Mouse (Mus musculus): ENCODE measurements at regions not wholly inside any gene's neighbourhood (a gene's known extent, or its start where the extent isn't known, plus 50 kb on each side); places are given as distances from the start of the nearest gene placed in this dataset.

- H3K9ac ChIP-seq (ENCODE audit: low read depth, low read length), result no peak overlapping the region
- no peaks in the 10 kb centered on the region for H3K4me1 ChIP-seq (ENCODE audit: control insufficient read depth, insufficient read depth, low read length)
- no peak for TF ChIP-seq POLR2A (IDR thresholded peaks at IDR 0.05; ENCODE audit: extremely low read depth, insufficient read depth, low read length)
- TF ChIP-seq CTCF (IDR thresholded peaks at IDR 0.05; ENCODE audit: low read depth, low read length), result no peak
- H3K27me3 ChIP-seq (ENCODE audit: control insufficient read depth, insufficient read depth, low read length), result no peaks in the 10 kb centered on the region
- no peaks in the 10 kb centered on the region for H3K36me3 ChIP-seq (ENCODE audit: control insufficient read depth, insufficient read depth, low read length)
- WGBS, result 75% methylated on average over 6 of the region's 6 CpGs
- no peak overlapping the region for H3K4me3 ChIP-seq (ENCODE audit: insufficient read depth, low read depth, low read length)
- DNase-seq (ENCODE audit: extremely low read depth, low read depth, low spot score), result no peak
- no peaks in the 10 kb centered on the region for H3K79me2 ChIP-seq (ENCODE audit: control insufficient read depth, insufficient read depth, low read length)
- no peak overlapping the region for H3K27ac ChIP-seq (replicated peaks; ENCODE audit: insufficient read depth, low read depth, low read length)
Observed at GRCm38 (mm10) chr4:152729421-152729820, 251.8 kb upstream of the Kcnab2 start.

- H3K79me2 ChIP-seq (ENCODE audit: control insufficient read depth, insufficient read depth, low read length), result no peaks in the 10 kb centered on the region
- no peak overlapping the region for H3K9ac ChIP-seq (ENCODE audit: low read depth, low read length)
- 66% methylated on average over 5 of the region's 5 CpGs for WGBS
- no peak overlapping the region for H3K27ac ChIP-seq (replicated peaks; ENCODE audit: insufficient read depth, low read depth, low read length)
- DNase-seq (ENCODE audit: extremely low read depth, low read depth, low spot score), result no peak
- H3K4me3 ChIP-seq (ENCODE audit: insufficient read depth, low read depth, low read length), result no peak overlapping the region
- TF ChIP-seq CTCF (IDR thresholded peaks at IDR 0.05; ENCODE audit: low read depth, low read length) (no peak), POLR2A (IDR thresholded peaks at IDR 0.05; ENCODE audit: extremely low read depth, insufficient read depth, low read length) (no peak)
- H3K4me1 ChIP-seq (ENCODE audit: control insufficient read depth, insufficient read depth, low read length), result no peaks in the 10 kb centered on the region
- no peaks in the 10 kb centered on the region for H3K27me3 ChIP-seq (ENCODE audit: control insufficient read depth, insufficient read depth, low read length)
- no peaks in the 10 kb centered on the region for H3K36me3 ChIP-seq (ENCODE audit: control insufficient read depth, insufficient read depth, low read length)
Observed at GRCm38 (mm10) chr4:152725881-152726280, 248.2 kb upstream of the Kcnab2 start.

- no peak for DNase-seq (ENCODE audit: extremely low read depth, low read depth, low spot score)
- Histone ChIP-seq H3K4me3 (ENCODE audit: insufficient read depth, low read depth, low read length) (no peak overlapping the region), H3K79me2 (ENCODE audit: control insufficient read depth, insufficient read depth, low read length) (no peaks in the 10 kb centered on the region), H3K9ac (ENCODE audit: low read depth, low read length) (no peak overlapping the region), H3K4me1 (ENCODE audit: control insufficient read depth, insufficient read depth, low read length) (no peaks in the 10 kb centered on the region), H3K36me3 (ENCODE audit: control insufficient read depth, insufficient read depth, low read length) (no peaks in the 10 kb centered on the region), H3K27ac (replicated peaks; ENCODE audit: insufficient read depth, low read depth, low read length) (no peak overlapping the region), H3K27me3 (ENCODE audit: control insufficient read depth, insufficient read depth, low read length) (no peaks in the 10 kb centered on the region)
- 53% methylated on average over 6 of the region's 6 CpGs for WGBS
- TF ChIP-seq POLR2A (IDR thresholded peaks at IDR 0.05; ENCODE audit: extremely low read depth, insufficient read depth, low read length) (no peak), CTCF (IDR thresholded peaks at IDR 0.05; ENCODE audit: low read depth, low read length) (no peak)
Observed at GRCm38 (mm10) chr4:152725423-152725822, 247.8 kb upstream of the Kcnab2 start.

GRCm38 (mm10) chr4:152724741-152725140 lies 247.1 kb upstream of the Kcnab2 start:
- WGBS, result 83% methylated on average over 7 of the region's 7 CpGs
- TF ChIP-seq POLR2A (IDR thresholded peaks at IDR 0.05; ENCODE audit: extremely low read depth, insufficient read depth, low read length) (no peak), CTCF (IDR thresholded peaks at IDR 0.05; ENCODE audit: low read depth, low read length) (no peak)
- no peaks in the 10 kb centered on the region for H3K4me1 ChIP-seq (ENCODE audit: control insufficient read depth, insufficient read depth, low read length)

GRCm38 (mm10) chr4:152724026-152724425 lies 246.4 kb upstream of the Kcnab2 start:
- Histone ChIP-seq H3K4me3 (ENCODE audit: insufficient read depth, low read depth, low read length) (no peak overlapping the region), H3K79me2 (ENCODE audit: control insufficient read depth, insufficient read depth, low read length) (no peaks in the 10 kb centered on the region), H3K4me1 (ENCODE audit: control insufficient read depth, insufficient read depth, low read length) (no peaks in the 10 kb centered on the region), H3K27ac (replicated peaks; ENCODE audit: insufficient read depth, low read depth, low read length) (no peak overlapping the region), H3K9ac (ENCODE audit: low read depth, low read length) (no peak overlapping the region), H3K27me3 (ENCODE audit: control insufficient read depth, insufficient read depth, low read length) (no peaks in the 10 kb centered on the region), H3K36me3 (ENCODE audit: control insufficient read depth, insufficient read depth, low read length) (no peaks in the 10 kb centered on the region)
- 76% methylated on average over 10 of the region's 10 CpGs for WGBS
- DNase-seq (ENCODE audit: extremely low read depth, low read depth, low spot score), result no peak
- no peak for TF ChIP-seq POLR2A (IDR thresholded peaks at IDR 0.05; ENCODE audit: extremely low read depth, insufficient read depth, low read length)
- no peak for TF ChIP-seq CTCF (IDR thresholded peaks at IDR 0.05; ENCODE audit: low read depth, low read length)

More at GRCm38 (mm10) chr4:152724741-152725140, 247.1 kb upstream of the Kcnab2 start:
- DNase-seq (ENCODE audit: extremely low read depth, low read depth, low spot score), result no peak
- Histone ChIP-seq H3K36me3 (ENCODE audit: control insufficient read depth, insufficient read depth, low read length) (no peaks in the 10 kb centered on the region), H3K4me3 (ENCODE audit: insufficient read depth, low read depth, low read length) (no peak overlapping the region), H3K9ac (ENCODE audit: low read depth, low read length) (no peak overlapping the region), H3K27ac (replicated peaks; ENCODE audit: insufficient read depth, low read depth, low read length) (no peak overlapping the region), H3K79me2 (ENCODE audit: control insufficient read depth, insufficient read depth, low read length) (no peaks in the 10 kb centered on the region), H3K27me3 (ENCODE audit: control insufficient read depth, insufficient read depth, low read length) (no peaks in the 10 kb centered on the region)

- 83% methylated on average over 8 of the region's 8 CpGs for WGBS
- no peak for DNase-seq (ENCODE audit: extremely low read depth, low read depth, low spot score)
- H3K79me2 ChIP-seq (ENCODE audit: control insufficient read depth, insufficient read depth, low read length), result no peaks in the 10 kb centered on the region
- H3K36me3 ChIP-seq (ENCODE audit: control insufficient read depth, insufficient read depth, low read length), result no peaks in the 10 kb centered on the region
- no peak overlapping the region for H3K4me3 ChIP-seq (ENCODE audit: insufficient read depth, low read depth, low read length)
- no peaks in the 10 kb centered on the region for H3K27me3 ChIP-seq (ENCODE audit: control insufficient read depth, insufficient read depth, low read length)
- H3K27ac ChIP-seq (replicated peaks; ENCODE audit: insufficient read depth, low read depth, low read length), result no peak overlapping the region
- H3K9ac ChIP-seq (ENCODE audit: low read depth, low read length), result no peak overlapping the region
- H3K4me1 ChIP-seq (ENCODE audit: control insufficient read depth, insufficient read depth, low read length), result no peaks in the 10 kb centered on the region
- TF ChIP-seq POLR2A (IDR thresholded peaks at IDR 0.05; ENCODE audit: extremely low read depth, insufficient read depth, low read length) (no peak), CTCF (IDR thresholded peaks at IDR 0.05; ENCODE audit: low read depth, low read length) (no peak)
Observed at GRCm38 (mm10) chr4:152720528-152720927, 242.9 kb upstream of the Kcnab2 start.

Data from liver, adult 2 months (tissue).